Mouse (Mus musculus) erythroblast, adult 5-6 weeks (primary cell): ENCODE measurements around the gene Atp9a. TPM values are rescaled to one million over a fixed set of nuclear protein-coding genes. Genes with fewer than 3 reads are reported as not detected.

Source experiments
- ATAC-seq: replicated peaks from 2 replicates; pipeline ENCODE4 v1.8.0; 2016; ENCODE audit warnings: moderate number of reproducible peaks, mild to moderate bottlenecking, moderate TSS enrichment, inconsistent platforms; ENCODE audit not compliant: poor library complexity, low FRiP score, severe bottlenecking
- total RNA-seq, 2 experiments: library from RNA; stranded (forward) in 1 of 2; stranded (reverse) in 1 of 2; fragments of 150-400 nt in 1 of 2; fragments of 200-764, 138-1000 nt in 1 of 2; gene quantifications; 2 replicates each; pipeline versions ENCODE4 v1.2.3 to v1.2.4; 2015 to 2017; ENCODE audit warnings: low replicate concordance in 2 of 2

Atp9a gene
- total RNA-seq, 2 experiments from 2014 or later: not detected

DNA sequence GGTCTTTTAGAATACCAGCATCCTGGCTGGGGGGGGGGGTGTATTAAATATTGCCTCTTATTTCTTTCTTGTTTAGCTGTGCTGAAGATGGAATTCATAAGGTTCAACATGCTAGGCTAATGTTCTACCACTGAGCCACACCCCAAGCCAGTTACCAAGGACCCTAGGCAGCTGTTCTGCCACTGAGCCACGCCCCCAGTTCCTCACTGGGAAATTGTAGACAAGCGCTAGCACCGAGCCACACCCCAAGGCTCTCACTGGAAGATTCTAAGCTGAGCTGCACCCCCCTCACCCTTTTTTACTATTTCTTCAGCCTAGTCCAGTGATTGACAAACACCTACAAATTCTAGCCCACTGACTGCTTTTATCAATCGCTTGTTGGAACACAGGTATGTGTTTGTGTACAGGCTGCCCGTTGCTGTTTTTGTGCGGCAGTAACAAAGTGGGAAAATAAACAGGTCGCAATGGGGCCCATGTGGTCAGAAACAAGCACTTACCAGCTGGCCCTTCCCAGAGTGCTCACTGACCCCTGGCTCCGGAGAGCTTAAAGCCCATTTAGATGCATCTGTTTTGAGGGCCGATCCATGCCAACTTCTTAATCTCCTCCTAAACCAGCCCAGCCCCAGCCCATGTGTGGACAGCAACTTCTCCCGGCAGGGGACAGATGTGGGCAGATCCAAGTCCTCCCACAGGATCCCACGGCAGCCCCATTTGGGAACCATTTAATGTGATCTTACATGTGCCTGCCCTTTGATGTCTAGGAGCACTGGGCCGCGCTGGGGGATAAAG is 128.9 kb downstream of the Atp9a start:
- no peak for ATAC-seq

DNA sequence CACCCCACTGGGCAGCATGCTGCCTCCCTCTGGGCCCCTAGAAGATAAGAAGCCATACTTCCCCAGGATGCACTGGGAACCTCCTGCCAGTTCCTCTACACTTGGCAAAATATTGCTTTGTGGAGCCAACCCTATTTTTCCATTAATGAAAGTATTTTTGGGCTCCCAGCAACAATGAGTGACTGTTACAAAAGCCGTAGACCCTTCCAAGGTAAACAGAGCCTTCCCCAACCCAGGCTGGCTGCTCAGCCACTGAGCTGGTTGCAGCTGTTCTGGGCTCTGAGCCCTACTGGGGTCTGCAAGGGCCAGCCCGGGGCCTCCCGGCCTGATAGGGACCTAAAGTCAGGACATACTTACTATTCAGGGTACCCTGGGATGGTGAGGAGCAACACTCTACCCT is 131.3 kb downstream of the Atp9a start:
- no peak for ATAC-seq

DNA sequence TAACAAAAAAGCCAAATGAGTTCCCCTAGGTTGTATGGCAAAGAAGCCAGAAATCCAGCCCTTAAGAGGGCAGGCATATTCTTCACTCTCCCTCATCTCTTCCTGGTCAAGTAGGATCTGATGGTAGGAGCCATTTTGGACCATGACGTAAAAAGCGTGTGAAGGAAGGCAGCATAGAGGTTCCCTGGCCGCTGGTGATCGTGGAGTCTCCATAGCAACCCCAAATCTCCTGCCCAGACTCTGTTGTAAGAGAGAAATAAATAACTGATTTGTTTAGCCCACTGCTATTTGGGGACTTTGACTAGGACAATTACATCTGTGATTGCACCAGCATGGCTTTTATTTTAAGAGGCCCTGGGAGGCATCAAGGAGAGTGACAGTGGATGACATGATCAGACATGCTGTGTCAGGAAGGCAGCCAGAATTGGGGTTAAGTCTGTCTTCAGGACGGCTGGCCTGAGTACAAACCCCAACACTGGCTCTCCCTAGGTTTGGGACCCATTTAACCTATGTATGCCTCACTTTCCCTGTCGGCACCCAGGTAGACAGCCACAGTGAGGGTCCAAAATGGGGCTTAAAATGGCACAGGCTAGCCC is 132.5 kb downstream of the Atp9a start:
- no peak for ATAC-seq

DNA sequence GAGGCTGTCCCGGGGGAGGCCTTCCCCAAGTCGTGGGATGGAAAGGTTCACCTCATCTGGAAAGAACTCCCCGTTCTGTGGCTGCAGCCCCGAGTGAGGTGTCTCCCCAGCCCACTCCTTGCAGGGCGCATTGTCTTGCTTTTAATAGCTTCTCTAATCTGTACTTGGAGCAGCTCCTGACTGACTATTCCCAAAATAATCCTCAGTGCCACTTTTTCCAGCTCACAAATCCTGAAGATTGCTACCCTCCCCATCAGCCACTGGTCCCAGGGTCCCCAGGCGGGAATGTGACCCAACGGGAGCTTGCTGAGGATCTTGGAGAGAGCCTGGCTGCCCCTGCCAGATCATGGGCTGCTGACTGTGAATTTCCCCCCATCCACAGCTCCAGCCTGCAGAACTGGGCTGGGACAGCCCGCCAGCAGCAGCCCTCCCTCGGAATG is 134.1 kb downstream of the Atp9a start:
- ATAC-seq: no peak

DNA sequence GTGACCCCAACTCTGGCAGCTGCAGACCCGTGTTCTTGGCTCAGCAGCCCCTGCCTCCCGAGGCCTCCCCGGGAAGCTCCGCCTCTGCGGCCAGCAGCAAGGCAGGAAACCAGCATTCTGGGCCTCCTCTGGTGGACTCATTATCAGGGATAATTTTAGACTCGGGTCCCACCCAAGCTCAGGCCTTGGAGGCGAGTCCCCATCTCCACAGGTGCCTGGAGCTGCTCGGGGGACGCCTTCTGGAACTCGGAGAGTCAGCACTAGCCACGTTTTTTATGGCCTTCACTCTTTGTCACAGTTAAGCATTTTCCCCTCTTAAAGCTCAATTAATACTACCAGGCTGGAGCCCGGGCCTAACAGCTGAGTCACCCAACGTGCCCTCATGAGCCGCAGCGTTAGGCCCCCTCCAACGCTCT is 137.5 kb downstream of the Atp9a start:
- no peak for ATAC-seq

DNA sequence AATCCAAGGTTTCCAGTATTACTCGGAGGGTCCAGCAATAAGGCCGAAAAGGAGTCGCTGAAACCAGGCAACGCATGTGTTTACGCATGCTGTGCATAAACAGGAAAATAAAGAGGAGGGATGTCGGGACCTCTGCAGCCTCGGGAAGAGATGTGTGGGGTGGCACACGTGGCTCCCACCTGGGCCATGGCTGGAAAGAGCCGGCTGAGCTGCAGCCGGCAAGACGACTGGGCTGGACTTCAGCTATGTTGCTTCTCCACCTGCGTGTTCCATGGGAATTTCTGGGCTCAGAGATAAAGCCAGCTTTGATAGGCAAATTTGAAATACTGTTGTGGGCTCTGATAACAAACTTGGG is 139.8 kb downstream of the Atp9a start:
- no peak for ATAC-seq

DNA sequence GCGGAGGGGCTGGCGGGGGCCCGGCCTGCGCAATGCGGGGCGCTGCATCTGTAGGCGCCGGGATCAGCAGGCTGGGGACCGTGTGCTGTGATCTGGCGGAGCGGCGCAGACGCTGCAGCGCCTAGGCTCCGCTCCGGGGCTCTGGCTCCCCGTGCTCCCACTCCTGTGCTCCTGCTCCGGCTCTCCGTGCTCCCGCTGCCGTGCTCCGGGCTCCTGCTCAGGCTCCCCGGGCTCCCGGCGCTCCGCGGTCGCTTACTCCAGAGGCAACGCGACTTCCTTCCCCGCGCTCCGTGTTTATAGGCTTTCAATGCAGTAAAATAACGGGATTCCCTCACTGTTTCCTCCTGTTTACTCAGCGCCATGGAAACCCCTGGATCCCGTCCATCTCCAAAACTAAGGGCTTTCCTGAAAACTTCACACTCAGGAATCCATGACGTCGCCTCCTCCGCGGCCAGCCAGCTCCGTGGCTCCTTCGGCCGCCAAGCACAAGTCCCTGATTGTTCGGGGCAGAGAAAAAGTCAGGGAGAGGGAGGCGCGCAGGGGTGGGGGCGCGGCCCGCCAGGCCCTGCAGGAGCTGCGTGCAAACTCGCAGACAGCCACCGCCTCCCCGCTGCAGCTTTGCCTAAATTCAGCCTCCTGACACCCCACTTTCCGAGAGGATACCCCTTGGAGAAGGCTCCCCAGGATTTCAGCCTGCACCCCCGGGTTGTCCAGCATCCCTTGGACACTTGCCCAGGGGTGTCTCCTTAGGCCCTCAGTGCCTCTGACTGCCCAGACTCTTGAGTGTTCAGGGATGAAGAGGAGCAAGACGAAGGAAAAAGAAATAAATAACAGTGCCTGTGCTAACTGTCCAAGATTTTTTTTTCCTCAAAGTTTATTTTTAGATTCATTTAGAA is 140.5 kb downstream of the Atp9a start, which contains the start of gene Nfatc2:
Gene Nfatc2 (minus strand): TSS at position 167 of the 896 bp plus-strand sequence.
- ATAC-seq: no peak

DNA sequence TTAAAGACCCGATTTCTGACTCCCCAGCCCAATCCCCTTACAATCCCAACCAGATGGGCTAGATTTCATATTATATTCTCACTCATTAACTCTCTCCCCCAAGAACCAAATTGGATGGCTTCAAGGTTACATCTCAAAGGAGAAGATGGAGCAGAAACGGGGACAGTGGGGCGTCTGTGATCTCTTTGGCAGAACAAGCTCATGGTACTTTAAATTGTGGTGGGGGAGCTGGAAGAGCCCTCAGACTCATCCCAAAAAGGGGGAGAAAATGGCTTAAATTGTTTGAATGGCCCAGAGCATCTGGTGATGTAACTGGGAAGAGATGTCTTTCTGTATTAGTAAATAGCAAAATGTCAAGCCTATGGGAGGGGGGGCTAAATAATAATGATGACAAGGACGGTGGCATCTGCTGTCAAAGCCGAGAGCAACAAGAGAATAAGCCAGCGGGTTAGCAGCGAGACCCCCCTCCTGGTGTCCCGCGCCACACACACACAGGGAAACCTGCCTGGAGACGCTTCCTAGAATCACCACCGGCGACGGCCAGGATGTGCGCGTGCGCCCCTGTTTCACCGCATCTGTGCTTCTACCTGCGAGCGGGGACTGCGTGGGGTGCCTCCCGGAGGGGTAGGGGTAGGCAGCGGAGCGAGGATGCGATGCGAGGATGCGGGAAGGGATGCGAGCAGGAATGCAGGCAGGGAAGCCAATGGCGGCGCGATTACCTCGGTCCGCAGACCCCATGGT is 141.3 kb downstream of the Atp9a start:
- no peak for ATAC-seq

DNA sequence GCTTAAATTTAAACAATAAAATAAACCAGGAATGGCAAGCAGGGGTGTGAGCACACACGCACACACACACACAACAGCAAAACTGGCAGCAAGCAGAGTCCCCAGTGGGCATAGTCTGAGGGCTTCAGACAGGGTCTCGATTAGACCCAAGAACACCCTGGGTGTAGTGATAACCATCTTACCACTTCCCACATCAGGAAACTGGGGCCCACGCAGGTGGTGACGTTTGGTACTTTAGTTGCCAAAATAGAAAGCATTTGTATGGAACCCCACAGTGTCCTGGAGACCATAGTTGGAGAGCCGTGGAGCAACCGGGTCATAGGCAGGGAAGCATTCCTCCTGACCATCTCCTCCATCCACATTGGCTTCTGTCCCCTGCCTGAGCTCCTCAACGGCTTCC is 146.5 kb downstream of the Atp9a start:
- no peak for ATAC-seq

DNA sequence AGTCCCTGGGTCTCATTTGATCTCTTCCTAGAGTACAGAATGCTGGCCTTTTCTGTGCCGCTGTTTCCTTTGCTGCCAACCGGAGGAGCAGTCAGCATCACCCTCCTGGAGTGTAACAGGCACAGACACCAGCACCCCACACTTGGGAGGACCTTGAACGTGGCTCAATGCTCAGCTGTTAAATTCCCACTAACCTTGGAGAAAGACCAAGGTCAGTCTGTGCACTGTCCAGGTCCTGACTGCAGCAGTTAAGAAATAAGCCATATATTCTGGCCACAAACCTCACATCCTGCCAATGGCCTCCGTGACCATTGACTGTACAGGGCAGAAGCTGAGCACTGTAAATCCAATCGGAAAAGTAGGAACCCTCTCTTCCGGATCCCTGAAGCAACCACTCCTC is 148.5 kb downstream of the Atp9a start:
- no peak for ATAC-seq

DNA sequence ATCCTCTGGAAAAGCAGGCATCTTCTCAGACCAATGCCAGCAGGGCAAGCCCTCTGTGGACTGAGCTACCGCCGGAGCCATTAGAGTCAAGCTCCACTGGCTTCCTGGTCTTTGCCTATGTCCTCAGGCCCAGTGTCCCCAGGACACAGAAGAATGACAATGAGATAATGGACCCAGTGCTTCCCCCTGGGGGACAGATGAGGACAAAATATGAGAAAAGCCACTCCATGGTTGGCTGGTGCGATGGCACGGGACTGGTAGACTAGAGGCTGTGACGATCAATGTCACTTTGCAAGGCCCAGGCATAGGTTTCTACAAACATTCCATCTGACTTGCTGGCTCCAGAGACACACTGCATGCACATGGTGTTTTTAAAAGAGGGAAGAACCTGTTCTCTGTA is 149.2 kb downstream of the Atp9a start:
- ATAC-seq: no peak

DNA sequence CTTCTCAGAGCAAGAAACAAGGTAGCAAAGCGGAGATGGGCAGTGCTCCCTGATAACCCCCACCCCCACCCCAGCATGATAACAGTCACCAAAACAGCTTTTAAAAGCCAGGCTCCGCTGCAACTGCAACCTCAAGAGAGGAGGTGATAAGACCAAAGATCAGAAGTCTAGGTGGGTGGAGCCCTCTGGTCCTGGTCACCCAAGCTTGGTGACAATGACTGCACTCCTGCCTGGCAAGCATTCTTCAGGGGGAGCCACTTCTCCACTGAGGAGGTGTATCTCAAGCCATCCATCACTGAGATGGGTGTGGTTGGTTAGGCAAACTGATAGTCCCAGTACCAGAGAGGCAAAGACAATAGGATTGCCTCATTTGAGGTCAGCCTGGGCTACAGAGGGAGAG is 151.1 kb downstream of the Atp9a start:
- ATAC-seq: no peak

DNA sequence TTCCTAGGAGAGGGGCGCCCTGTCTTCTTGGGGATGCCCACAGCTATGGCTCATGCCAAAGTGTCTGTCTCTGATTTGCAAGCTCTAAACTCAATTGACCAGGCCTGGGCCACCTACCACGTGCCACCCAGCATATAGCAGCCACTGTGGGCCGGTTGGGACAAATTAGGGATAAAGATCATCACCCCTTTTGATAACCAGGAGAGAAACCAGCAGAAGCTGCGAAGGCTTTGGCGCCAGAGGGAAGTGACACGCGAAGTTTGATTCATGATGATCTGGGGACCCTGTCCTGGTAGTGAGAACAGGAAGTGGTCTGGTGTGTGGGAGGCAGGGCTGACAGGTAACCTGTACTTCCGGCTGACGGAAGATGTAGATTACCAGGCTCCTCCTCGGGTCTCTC is 151.7 kb downstream of the Atp9a start:
- no peak for ATAC-seq

DNA sequence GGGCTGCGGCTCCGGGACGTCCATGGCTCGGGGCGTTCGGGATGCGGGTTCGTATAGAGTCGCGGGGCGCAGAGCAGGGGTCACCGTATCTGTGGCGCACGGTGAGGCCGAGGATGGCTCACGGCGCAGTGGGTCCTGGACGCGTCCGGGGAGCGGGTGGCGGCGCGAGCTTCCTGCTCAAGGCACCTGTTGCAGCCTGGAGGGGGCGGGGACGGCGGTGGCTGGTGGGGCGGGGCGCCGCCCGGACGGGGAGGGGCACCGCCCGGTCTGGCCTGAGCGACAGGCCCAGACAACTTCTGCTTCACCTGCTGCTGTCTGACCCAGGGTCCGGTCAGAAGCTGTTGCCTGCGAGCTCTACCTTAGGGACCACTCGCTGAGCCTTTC is 152.0 kb downstream of the Atp9a start:
- no peak for ATAC-seq

DNA sequence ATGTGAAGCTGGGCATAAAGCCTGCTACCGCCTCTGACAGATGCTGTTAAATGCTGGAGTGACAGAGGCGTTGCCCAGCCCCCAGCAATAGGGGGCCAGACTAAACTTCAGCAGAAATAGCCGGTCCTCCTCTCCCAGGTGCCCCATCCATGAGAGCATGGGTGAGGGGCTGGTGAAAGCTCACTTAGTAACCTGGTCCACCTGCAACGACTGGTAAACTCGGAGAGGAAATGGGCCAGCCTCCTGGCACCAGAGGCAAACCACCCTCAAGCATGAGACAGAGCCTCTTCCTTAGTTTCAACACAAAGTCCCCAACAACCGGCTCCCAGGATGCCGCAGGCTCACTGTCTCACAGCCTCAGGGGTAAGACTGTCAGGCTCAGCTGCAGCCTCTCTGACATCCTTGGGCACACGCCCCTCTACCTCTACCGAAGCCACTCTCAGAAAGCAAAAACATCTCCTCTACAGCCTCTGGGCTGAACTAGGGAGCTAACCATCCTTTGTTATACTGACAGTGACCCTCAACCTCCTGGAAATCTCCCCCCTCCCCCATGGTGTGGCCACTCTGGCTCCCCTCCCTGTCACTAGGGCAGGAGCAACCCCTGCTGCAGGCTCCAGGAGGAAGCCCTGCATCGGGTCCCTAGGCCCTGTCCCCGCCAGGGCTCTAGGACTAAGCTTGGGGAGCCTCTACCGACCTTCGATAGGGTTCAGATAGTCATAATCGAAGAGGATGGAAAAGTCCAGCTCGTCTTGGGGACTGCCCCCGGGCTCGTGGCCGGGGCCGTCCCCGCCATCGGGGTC is 152.6 kb downstream of the Atp9a start:
- ATAC-seq: no peak

DNA sequence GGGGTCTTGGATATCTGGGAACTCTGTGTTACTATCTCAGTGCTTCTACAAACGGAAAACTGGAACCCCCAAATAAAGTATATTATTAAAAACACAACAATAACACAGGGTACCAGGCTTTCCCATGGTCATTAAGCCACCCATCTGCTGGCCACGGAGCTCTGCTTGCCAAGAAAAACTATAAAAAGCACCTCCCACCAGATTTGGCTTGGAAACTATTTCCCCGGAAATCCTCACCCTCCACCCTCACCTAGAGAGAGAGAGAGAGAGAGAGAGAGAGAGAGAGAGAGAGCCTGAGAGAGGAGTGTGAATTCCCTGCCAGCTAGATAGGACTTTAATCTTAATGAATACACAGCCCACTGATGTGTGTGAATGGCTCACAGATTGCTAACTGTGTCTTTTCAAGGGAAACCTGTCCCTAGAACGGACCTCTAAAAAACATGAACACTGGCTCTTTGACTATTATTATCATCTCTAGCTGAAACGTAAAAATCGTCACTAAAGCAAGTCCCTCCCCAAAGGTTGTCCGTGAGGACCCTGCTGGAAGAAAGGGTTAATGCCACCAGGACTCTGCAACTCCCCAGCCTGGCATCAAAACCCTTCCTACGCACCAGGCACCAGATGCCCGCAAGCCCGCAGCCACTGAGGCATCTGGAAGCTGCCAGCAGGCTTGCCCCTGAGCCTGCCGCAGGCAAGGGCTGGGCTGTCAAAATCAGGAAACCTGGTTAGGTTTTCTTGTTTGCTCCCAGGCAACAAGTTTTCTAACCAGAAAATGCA is 153.4 kb downstream of the Atp9a start:
- ATAC-seq: no peak

DNA sequence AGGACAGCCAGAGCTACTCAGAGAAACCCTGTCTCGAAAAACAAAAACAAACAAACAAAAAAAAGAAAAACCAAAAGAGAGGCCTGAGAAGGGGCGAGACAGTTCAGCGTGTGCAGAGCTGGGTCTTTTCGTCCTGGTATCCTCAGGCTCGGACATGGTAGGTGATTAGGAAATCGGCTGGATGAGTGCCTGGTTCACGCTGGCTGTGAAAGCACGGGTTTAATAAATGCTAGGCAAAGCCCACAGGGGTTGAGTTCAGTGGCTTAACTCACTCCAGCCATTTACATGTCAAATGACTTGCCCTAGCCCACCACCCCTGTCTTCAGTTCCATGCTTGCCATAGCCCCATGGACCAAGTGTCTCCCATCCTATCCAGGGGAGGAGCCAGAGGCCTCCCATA is 155.1 kb downstream of the Atp9a start:
- no peak for ATAC-seq

DNA sequence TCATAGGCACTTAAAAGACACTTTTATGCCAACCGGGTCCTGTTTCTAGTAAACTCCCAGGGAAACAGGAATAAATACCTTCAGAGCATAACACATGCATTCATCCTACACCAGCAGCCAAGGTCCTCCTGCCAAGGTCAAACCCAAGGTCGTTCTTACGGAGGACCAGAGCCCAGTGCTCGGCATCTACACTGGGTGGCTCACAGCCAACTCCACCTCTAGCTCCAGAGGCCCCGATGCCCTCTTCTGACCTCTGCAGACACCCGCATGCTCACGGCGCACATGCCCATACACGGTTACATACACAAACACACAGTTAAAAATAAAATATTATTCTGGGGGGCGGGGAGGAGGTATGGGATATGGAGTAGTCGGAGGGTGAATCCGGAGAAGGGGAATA is 155.7 kb downstream of the Atp9a start:
- no peak for ATAC-seq

DNA sequence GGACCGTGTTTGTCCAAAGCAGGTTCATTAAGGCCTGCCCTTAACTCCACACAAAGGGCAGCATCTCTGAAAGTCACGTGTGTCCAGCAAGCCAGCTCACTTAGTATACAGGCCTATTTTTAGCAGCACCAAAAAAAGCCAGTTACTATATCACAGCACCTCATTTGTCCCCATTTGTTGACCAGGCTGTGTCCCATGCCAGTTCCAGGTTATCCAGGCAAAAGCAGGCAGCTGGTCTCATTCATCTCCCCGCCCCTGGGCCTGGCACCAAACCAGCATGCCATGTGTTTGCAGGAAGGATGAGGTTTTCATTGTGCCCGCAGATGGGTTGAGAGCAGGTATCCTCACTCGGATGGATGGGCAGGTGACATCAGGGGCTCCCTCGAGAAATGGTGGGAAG is 157.4 kb downstream of the Atp9a start:
- no peak for ATAC-seq
